Mouse (Mus musculus): ENCODE data around the gene Chpt1.
"Not testable (repeated sequence)": the region's sequence is repeated elsewhere in the genome, so short reads cannot be mapped to it uniquely, and the experiment has no call there.

Chpt1 gene

GRCm38 (mm10) chr10:88494959-88495587 is 8.8 kb downstream of the Chpt1 start:
- no peak for DNase-seq (ENCODE audit: low spot score)

- DNase-seq (ENCODE audit: low spot score) = no peak
These were observed 11.2 kb downstream of the Chpt1 start for GRCm38 (mm10) chr10:88492658-88493057.

GRCm38 (mm10) chr10:88491632-88492031 is 12.2 kb downstream of the Chpt1 start:
- DNase-seq (ENCODE audit: low spot score) = no peak

DNA sequence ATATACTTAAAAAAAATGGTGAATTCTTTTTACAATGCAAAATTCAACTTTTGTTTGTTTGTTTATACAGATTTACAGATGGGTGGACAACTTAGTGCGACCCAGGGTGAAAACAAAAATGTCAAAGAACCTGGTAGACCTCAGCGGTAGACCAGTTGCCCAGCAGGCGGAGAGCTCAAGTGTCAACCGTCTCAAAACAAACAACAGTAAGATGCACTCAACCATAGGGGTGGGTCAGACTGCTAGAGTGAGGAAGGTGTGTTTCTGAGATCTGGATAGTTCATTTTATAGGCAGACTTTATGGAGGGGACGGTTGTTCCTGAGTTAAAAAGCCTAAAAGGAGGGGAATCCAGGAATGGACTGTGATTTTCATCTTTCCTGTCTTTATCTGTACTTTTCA is 15.2 kb downstream of the Chpt1 start:
- no peak for DNase-seq (ENCODE audit: low spot score)

DNA sequence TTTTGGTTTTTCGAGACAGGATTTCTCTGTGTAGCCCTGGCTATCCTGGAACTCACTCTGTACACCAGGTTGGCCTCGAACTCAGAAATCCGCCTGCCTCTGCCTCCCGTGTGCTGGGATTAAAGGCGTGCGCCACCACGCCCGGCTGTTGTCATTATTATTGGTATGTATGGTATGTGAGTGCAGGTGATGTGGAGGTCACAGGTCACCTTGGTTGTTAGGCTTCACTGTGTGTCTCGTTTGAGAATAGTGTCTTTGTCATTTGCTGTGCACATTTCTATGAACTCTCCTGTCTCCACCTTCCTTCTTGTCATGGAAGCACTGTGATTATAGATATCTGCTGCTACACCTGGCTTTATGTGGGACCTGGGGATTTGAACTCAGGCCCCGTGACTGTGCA is 21.0 kb downstream of the Chpt1 start:
- not testable (repeated sequence) for DNase-seq (ENCODE audit: low spot score)

- no peak for DNase-seq (ENCODE audit: low spot score)
These were observed 43.6 kb downstream of the Chpt1 start for GRCm38 (mm10) chr10:88460122-88460820.

- no peak for DNase-seq (ENCODE audit: low spot score)
These were observed 44.3 kb downstream of the Chpt1 start, which contains the start of gene Sycp3 for GRCm38 (mm10) chr10:88459502-88459992. Gene Sycp3 (plus strand): TSS chr10:88459569.

GRCm38 (mm10) chr10:88457816-88458215 is 46.1 kb downstream of the Chpt1 start:
- DNase-seq (ENCODE audit: low spot score) = no peak

DNA sequence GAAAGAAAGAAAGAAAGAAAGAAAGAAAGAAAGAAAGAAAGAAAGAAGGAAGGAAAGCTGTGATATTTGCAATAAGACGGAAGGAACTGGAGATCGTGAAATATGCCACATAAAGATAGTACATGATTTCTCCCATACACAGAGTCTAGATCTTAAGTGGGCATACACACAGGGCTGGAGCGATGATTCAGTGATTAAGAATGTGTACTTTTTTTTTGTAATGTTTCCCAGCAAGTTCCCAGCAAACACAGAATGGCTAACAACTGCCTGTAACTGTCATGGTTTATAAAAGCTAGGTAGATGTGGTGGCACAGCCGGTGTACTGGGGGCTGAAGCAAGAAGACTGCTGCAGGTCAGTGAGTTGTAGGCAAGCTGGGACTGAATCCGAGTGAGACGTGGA is 51.9 kb downstream of the Chpt1 start:
- no peak for DNase-seq (ENCODE audit: low spot score)

DNA sequence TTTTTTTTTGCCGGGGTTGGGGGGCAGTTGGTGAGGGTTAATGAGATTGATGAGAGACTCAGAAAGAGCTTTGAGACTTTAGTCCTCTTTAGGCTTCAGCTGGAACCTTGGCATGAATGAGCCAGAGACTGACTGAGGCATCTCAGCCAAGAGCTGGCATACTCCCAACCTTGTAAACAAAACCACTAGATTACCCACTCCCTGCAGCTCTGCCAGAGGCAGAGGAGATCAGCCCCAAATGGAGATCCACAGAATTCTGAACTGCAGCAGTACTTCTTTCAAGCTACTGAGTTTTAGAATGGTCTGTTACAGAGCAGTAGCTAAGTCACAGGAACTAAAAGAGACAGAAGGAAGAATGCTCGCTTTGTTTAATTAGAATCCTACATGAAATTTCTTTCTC is 52.7 kb downstream of the Chpt1 start:
- no peak for DNase-seq (ENCODE audit: low spot score)

DNA sequence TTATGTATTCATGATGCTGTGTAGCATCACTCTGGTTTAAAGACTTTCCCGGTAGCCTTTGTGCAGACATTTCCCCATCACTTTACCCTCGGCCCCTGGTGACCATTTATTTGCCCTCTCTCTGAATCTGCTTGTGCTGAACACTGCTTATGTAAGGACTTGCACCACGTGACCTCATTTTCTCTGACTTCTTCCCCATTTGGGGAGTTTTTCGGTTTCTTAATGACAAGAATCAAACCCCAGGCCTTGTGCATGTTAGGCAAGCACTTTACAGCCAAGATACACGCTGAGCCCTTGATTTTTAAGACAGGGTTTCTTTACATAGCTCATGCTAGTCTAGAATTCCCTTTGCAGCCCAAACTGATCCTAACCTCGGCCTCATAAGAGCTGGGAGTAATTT is 62.6 kb downstream of the Chpt1 start:
- no peak for DNase-seq (ENCODE audit: low spot score)

GRCm38 (mm10) chr10:88427998-88428397 is 75.9 kb downstream of the Chpt1 start:
- DNase-seq (ENCODE audit: low spot score) = no peak

DNA sequence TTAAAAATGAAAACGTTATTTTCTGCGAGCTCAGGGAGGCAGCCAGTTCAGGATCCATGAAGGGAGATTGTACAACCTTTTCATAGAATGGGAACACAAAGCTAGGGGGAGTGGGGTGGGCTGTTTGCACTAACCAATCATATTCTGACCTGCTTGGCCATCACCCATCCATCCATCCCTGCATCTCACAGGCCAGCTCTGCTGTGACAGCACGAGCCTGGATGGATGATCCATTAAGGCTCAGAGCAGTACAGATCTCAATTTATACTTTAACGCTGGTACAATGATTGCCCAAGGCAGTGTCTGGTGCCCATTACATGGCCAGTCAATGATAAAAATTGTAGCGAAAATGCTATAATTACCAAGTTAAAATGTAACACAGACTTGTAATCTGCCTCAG is 77.0 kb downstream of the Chpt1 start:
- no peak for DNase-seq (ENCODE audit: low spot score)

GRCm38 (mm10) chr10:88426158-88426816 is 77.6 kb downstream of the Chpt1 start:
- no peak for DNase-seq (ENCODE audit: low spot score)

- no peak for DNase-seq (ENCODE audit: low spot score)
These were observed 83.0 kb downstream of the Chpt1 start for GRCm38 (mm10) chr10:88420655-88421435.

GRCm38 (mm10) chr10:88420141-88420541 is 83.7 kb downstream of the Chpt1 start:
- DNase-seq (ENCODE audit: low spot score) = no peak

DNA sequence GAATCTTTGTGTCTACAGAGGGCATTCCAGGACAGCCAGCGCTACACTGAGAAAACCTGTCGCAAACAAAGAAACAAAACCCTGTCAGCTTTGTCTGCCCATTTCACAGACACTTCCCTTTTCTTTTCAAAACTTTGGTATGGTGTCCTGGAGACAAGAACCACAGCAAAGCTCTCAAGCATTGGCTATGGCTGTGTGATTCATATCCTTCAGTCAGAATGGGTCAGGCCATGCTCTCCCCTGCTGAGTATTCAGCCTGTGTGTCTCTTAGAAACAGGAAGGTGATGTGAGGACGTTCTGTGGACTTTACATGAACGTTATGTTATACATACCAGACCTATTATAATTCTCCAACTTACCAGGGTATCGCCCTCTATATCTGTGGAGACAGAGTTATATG is 86.2 kb downstream of the Chpt1 start:
- no peak for DNase-seq (ENCODE audit: low spot score)

- DNase-seq (ENCODE audit: low spot score) = no peak
These were observed 91.4 kb downstream of the Chpt1 start for GRCm38 (mm10) chr10:88412290-88412995.

DNA sequence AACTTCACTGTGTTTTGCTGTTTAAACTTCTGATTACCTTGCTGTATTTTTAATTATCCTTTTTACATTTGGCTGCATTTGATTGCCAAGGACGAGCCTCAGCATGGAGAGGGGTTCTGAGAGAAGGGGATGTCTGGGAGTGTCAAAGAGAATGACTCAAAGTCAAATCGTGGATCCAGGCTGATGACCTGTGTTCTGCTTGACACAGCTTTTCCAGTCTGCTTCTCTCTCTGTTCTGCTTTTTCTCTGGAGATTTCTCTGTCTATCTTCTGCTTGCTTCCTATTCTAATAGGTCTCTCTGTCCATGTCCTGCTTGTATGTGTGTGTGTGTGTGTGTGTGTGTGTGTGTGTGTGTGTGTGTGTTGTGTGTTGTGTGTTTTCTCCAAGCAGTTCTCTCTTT is 94.1 kb downstream of the Chpt1 start:
- no peak for DNase-seq (ENCODE audit: low spot score)

DNA sequence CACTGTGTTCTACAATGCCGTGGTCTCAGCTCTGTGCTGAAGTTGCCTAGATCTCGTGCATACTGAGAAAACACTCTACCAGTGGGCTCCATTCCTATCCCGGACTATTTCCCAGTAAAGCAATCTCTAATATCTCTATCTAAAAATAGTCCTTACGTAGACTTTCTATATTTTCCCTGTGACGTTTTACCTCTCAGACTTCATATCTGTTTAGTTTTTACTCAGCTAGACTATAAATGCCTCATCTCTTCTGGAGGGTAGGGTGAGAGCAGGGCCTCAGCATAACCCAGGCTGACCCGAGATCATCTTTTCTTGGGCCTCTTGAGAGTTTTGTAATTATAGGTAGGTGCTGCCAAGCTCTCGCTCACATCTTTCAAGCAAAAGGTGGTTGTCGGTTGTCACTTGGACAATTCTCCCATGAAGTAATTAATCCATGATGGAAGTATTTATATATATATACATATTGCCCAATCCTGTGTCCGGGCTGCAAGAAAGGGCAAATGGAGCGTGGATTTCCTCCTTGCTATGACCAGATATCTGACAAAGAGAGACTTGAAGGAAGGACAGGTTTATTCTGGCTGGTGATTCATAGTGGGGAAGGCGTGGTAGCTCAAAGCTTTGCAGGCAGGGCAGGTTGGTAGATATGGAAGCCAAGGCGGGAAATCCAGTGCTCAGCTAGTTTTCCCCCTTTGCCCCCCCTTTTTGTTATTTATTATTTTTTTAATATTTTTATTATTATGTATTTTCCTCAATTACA is 95.8 kb downstream of the Chpt1 start:
- no peak for DNase-seq (ENCODE audit: low spot score)

DNA sequence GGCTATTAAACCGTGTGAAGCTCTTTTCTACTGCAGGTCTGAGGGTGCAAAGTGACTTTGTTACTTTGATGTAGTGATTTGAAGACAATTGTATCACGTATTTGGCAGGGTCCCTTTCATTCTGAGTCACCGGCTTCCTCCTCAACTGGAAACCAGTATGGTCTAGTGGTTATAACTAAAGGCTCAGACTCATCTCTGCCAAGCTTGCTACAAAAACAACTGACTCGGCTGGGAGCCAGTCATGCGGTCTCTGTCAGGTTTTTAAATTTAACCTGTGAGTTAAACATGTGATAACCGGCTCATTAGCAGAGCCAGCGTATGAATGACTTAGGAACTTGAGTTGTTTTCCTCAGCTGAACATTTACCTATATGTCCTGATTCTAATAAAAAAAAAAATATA is 98.1 kb downstream of the Chpt1 start:
- no peak for DNase-seq (ENCODE audit: low spot score)
